Mouse (Mus musculus) Patski (cell line): Measurements from ENCODE around the gene Mrgpre. TPM values are rescaled to one million over a fixed set of nuclear protein-coding genes. Genes with fewer than 3 reads are reported as not detected.

ENCODE experiments used
- ATAC-seq: fragments of 100-300 bp; one replicate; pipeline ENCODE4 v1.8.0; 2021
- CTCF ChIA-PET: fragments of 350-600 bp; sonication (Branson Sonifier 250); formaldehyde crosslinking; loops from one replicate; lab custom pipeline; 2022; ENCODE audit warnings: inconsistent platforms; lab: Charles Lee
- POLR2A ChIA-PET: fragments of 350-600 bp; sonication (Branson Sonifier 250); formaldehyde crosslinking; loops from one replicate; lab custom pipeline; 2022; ENCODE audit warnings: antibody characterized with exemption, inconsistent platforms; lab: Charles Lee
- DNase-seq: peaks from one replicate; pipeline ENCODE4 v3.0.0-alpha.2; 2011; ENCODE audit warnings: low read depth, low spot score
- H3K27me3 ChIP-seq: fragments of 371-371 bp; one replicate; pipeline ENCODE4 v1.5.1; 2021
- CTCF ChIP-seq: fragments of 100-300 bp; IDR thresholded peaks from one replicate; pipeline ENCODE4 v1.5.1; 2021
- in situ Hi-C: fragments of 300-500 bp; cut with MboI; formaldehyde crosslinking; loops from 3 replicates; pipeline ENCODE4 v1.11.1; 2018; ENCODE audit warnings: low pct_unique_long_range_greater_than_20kb, mixed read lengths
- polyA plus RNA-seq: library from polyadenylated mRNA; unstranded; gene quantifications from one replicate; pipeline ENCODE4 v1.2.3, GENCODE M21; 2021

Mrgpre gene
- polyA plus RNA-seq, 1 experiment from 2014 or later = 5.1 TPM

DNA sequence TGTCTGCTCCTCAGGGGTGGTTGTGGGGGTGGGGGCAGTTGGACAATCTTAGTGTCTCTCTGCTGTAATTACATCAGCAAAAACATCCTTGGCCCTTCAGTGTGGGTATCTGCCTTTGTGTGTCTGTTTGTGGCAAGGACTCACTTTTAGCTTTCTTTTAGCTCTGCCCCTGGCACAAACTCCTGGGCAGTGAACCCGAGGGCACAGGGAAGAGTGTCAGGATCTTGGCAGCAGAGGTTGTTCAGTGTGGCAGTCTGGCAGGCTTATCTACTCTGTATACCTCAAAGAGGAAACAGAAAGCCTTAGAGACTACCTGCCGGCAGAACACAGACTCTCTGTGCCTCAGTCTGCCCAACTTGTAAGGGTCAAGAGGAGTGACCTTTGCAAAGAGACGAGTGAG lies 26.6 kb downstream of the Mrgpre start:
- no peak for ATAC-seq
- in situ Hi-C loops = loop anchor here (10.0 kb wide), 1 partner anchor 173 kb away; no protein-coding TSS in a partner anchor
- no peak for DNase-seq
- ChIA-PET POLR2A (no interaction called here), CTCF (no interaction called here)
- TF ChIP-seq CTCF = no peak
- H3K27me3 ChIP-seq = no peaks in the 10 kb centered on the region

DNA sequence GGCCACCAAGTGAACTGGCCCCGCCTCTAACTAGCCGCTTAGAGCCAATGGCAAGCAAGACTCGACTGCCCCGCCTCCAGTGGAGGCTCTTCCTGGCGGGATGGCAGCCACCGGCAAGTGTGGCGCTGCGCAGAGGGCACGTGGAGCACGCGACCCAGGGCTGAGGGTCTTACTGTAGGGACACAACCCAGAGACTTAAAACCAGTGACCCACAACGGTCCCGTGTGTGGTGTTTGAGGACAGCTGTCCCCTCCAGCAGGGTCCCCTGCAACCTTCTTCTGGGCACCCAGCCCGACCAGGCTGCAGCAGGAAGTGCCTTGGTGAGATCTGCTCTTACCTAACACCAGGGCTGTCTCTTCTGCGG lies 27.3 kb downstream of the Mrgpre start:
- POLR2A ChIA-PET = interaction anchor here (0.6 kb wide), 1 partner anchor 42 kb away, joined by 3 read pairs; no protein-coding TSS in a partner anchor
- no peaks in the 10 kb centered on the region for H3K27me3 ChIP-seq
- TF ChIP-seq CTCF = no peak
- in situ Hi-C loops = loop anchor here (10.0 kb wide), 1 partner anchor 172 kb away; no protein-coding TSS in a partner anchor
- ATAC-seq (peak; percentile 77), DNase-seq (no peak)
- CTCF ChIA-PET = no interaction called here

DNA sequence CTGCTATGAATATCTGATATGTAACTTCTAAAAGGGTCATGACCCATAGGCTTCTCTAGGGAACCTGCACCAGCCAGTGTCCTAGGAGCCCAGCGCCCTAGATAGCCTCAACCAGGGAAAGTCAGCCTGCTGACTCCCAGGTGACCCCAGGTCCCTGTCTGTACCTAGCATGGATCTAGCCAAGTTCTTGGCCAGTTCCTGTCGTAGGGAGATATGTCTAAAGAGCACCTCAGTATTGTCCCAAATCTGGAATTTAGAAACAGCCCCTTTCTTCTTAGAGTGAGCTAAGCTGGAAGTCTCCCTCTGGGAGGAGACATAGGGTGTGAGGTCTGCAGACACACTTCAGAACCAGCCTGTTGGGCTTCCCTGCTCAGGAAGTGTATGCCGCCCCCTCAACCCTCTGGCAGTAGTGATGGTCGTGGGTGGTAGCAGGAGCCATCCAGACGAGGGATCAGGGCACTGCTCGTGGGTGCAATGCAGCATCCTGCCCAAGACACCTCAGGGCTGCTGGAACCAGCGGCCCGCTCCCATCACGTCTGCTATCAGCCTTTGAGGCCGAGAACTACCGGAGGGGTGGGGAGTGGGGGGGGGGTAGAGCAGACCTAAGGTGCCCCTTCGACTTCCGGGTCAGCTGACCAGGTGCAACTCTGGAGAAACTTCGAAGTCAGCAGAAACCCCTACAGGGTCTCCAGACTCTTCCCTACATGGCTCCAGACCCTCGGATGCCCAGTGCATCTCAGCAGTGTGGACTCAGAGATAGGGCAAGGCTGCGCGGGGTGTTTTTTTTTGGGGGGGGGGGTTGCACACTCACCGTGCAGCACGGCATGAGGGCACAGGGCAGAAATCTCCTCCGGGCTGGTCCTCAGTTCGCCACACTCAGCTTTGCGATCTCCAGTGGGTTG lies 27.9 kb downstream of the Mrgpre start, which contains the start of gene Osbpl5:
TSS of gene Osbpl5 (minus strand) at position 861 of the 902 bp plus-strand sequence.
- ATAC-seq (no peak), DNase-seq (no peak)
- TF ChIP-seq CTCF = no peak
- ChIA-PET CTCF (no interaction called here), POLR2A (interaction anchor here (0.6 kb wide), 2 partner anchors 42 to 48 kb away, joined by 3 to 7 read pairs; no protein-coding TSS in a partner anchor)
- H3K27me3 ChIP-seq = no peaks in the 10 kb centered on the region
- in situ Hi-C loops = loop anchor here (10.0 kb wide), 1 partner anchor 172 kb away; no protein-coding TSS in a partner anchor

DNA sequence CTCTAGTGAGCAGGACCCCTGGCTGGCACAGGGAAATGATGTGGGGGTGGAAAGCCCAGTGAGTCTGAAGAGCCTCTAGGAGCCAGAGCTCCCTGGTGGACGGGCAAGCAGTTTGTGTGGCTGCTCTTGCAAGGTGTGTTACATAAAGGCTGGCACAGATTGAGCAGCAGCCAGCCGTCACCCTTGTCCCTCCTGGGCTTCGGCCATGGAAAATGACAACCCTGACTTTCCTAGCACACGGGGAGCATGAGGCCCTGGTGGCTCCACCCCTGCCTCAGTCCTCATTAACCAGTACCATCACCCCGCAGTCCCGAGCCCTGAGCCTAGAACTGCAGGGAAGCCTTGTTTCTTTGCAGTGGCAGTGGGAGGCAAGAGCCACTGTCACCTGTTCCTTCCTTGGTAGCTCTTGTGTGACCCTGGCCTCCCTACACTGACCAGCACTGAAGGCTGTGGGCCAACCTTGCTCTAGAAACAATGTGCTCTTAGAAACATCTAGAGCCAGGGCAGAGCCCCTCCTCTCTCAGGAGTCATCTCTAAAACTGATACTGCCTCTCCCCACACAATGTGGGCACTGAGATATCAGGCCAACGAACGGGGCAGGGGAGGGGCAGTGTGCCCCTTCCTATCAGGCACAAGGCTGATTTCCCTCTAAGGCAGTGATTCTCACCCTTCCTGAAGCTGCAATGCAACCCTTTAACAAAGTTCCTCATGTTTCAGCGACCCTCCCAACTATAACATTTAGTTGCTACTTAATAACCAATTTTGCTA lies 28.8 kb downstream of the Mrgpre start:
- CTCF ChIA-PET = interaction anchor here (2.6 to 3.0 kb wide), 2 partner anchors 8 to 49 kb away, joined by 12 to 15 read pairs; no protein-coding TSS in a partner anchor
- no peaks in the 10 kb centered on the region for H3K27me3 ChIP-seq
- no peak for TF ChIP-seq CTCF
- POLR2A ChIA-PET = no interaction called here
- in situ Hi-C loops = loop anchor here (10.0 kb wide), 1 partner anchor 171 kb away; no protein-coding TSS in a partner anchor
- ATAC-seq = no peak
- DNase-seq = no peak

DNA sequence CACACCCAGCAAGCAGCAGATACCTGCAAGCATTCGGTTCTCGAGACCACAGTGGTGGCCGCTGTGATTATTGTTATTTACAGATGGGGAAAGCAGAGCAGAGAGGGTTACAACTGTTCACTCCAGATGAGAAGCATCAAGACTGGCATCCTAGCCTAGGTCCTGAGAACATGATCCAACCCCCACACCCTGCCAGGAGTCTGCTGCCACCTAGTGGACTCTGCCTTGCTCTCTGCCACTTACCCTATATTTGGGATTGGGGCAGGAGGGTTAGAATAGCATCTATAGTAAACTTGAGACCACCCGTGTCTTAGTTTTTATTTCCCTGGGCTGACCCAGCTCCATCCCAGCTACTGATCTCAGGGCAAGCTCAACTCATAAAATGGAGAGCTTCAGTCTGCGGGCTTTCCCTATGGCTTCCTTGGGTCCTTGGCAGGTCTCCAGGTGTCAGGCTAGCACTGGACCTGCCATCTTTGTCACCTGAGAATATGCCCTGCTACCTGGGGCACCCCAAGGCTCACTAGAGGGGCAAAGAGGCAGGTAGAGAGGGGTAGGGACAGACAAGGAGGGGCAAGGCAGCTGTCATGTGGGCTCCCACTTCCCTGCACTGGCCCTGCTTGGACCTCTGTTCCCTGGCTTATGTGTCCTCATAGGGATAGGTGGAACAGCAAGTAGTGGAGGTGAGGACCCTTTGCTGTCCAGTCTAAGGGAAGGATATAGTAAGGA lies 30.1 kb downstream of the Mrgpre start:
- ChIA-PET CTCF (interaction anchor here (0.8 to 3.0 kb wide), 3 partner anchors 10 to 51 kb away, joined by 3 to 15 read pairs (median 12); no protein-coding TSS in a partner anchor), POLR2A (no interaction called here)
- in situ Hi-C loops = loop anchor here (10.0 kb wide), 1 partner anchor 169 kb away; no protein-coding TSS in a partner anchor
- TF ChIP-seq CTCF = no peak
- DNase-seq = no peak
- H3K27me3 ChIP-seq = no peaks in the 10 kb centered on the region
- no peak for ATAC-seq

DNA sequence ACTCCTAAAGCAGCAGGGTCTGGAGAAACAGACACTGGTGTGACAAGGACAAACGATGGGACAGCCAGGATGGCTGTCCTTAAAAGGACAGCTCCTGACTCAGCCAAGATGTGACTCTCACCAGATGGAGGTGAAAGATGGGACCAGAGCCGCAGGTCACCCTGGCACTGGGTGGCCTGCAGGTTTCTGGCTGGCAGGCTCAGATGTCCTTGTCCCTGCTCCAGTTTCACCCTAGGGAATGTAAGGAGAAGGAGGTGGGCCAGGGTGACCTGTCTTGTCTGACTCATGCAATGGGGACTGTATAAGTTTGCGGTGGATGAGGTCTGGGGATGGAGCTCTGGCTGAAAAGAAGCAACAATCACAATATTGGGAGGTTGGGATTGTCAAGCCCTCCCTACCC lies 31.7 kb downstream of the Mrgpre start:
- in situ Hi-C loops = loop anchor here (10.0 kb wide), 1 partner anchor 168 kb away; no protein-coding TSS in a partner anchor
- ATAC-seq = no peak
- no peak for DNase-seq
- ChIA-PET CTCF (interaction anchor here (3.0 kb wide), 1 partner anchor 46 kb away, joined by 15 read pairs; no protein-coding TSS in a partner anchor), POLR2A (no interaction called here)
- no peaks in the 10 kb centered on the region for H3K27me3 ChIP-seq
- no peak for TF ChIP-seq CTCF

DNA sequence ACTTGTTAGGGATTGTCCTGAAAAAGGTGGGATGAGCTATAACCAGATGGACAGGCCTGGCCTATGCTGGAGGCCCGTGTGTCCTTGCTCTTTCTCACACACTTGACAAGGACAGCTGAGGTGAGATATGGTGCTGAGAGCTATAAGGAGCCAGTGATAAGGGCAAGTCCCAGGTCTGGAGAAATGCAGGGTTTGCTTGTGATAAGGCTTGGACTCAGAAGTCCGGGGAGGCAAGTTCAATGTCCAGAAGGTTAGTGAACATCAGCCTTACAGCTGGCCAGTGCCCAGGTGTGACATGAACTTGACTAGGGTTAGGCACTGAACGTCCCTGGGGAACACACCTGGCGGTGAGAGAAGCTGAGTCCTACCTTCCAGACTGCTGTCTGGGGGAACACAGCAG lies 32.2 kb downstream of the Mrgpre start:
- no peaks in the 10 kb centered on the region for H3K27me3 ChIP-seq
- ATAC-seq = no peak
- CTCF ChIA-PET = interaction anchor here (0.9 kb wide), 1 partner anchor 45 kb away, joined by 3 read pairs; no protein-coding TSS in a partner anchor
- TF ChIP-seq CTCF = no peak
- DNase-seq = no peak
- POLR2A ChIA-PET = no interaction called here
- in situ Hi-C loops = loop anchor here (10.0 kb wide), 1 partner anchor 167 kb away; no protein-coding TSS in a partner anchor

DNA sequence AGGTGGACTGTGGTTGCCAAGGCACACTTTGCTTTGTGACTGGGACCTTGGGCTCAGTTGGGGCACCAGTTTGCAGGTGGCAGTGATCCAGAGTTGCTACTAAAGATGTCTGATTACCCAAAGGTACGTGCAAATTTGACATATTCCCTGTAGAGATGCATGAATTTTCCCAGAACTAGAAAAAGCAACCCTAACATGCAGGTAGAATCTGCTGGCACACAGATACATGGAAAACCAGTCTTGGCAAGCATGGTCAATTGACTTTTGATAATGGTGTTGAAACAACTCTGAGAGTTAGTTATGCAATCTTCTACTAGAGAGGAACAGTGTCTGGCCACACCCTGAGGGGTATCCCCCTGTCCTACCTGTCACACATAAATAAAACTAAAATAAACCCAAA lies 32.9 kb downstream of the Mrgpre start:
- DNase-seq = no peak
- in situ Hi-C loops = loop anchor here (10.0 kb wide), 1 partner anchor 167 kb away; no protein-coding TSS in a partner anchor
- ChIA-PET CTCF (interaction anchor here (0.9 kb wide), 1 partner anchor 44 kb away, joined by 3 read pairs; no protein-coding TSS in a partner anchor), POLR2A (no interaction called here)
- TF ChIP-seq CTCF = no peak
- no peaks in the 10 kb centered on the region for H3K27me3 ChIP-seq
- ATAC-seq = no peak

DNA sequence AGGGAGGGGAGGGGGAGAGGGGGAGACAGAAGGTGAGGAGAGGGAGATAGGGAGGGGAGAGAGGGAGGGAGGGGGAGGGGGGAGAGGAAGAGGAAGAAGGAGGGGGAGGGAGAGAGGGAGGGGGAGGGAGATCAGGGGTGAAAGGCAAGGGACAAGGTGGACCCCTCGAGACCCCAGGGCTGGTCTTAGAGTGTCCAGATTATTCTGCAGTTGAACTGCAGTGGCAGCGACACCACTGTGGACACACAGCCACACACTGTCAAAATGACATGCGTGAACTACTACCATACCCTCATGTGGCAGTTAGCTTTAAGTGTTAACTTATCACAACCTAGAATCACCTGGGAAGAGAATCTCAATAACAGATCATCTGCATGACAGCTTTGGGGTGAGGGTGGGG lies 35.3 kb downstream of the Mrgpre start:
- DNase-seq = no peak
- in situ Hi-C loops = loop anchor here (5.0 kb wide), 1 partner anchor 42 kb away; no protein-coding TSS in a partner anchor
- POLR2A ChIA-PET = interaction anchor here (1.2 to 1.6 kb wide), 2 partner anchors 39 to 43 kb away, joined by 4 to 9 read pairs; no protein-coding TSS in a partner anchor
- no peak for ATAC-seq
- no peak for TF ChIP-seq CTCF
- CTCF ChIA-PET = interaction anchor here (0.7 to 2.7 kb wide), 14 partner anchors 9 to 276 kb away, joined by 3 to 57 read pairs (median 4); partner anchors contain the start of genes Mrgpre and Slc22a18
- H3K27me3 ChIP-seq = no peaks in the 10 kb centered on the region
